Mouse (Mus musculus) NIH3T3 (cell line): ENCODE results near the gene Scn10a.
A peak's percentile ranks its signal among the peaks of the same experiment; 100 is the strongest.

Experiments
- DNase-seq: peaks from one replicate; pipeline ENCODE4 v3.0.0-alpha.2; 2012; ENCODE audit warnings: low read depth

Gene Scn10a

DNA sequence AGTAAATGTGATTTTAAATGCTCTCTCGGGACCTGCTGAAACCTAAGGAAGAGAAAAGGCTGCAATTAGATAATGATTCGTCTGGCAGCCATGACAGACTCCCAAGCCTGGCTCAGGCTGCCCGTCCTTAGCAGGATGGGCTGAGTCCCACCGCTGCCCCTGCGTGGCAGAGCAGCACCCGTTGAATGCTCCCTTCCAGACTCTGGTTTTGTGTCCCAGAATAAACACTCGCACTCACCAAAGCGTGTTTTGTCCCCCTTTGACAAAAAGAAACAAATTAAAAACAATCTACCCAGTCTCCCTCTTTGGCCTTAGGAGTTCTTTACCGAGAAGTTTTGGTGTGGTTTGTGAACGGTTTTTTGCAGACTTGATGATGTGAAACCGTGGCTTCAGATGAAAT lies at the start of gene Scn10a:
TSS of gene Scn10a (minus strand) at position 101 of the 400 bp plus-strand sequence.
- no peak for DNase-seq

DNA sequence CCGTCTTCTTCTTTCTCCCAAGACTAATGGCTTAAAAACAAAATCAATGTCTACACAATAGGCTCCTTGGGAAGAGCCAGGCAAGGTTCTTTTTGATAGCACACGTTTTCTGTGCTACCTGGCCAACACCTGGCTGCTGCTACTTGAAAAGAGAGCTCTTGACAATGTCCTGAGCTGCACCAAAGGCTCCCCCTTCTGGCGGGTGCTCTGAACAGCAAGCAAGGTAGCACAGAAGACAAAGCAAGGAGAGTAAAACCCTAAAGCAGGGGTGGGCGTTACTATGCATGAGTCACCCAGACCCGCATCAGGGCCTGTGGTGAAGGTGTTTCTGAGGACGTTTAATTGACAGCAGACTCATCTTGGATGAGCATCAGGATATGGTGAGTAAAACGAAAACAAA lies 49.5 kb upstream of the Scn10a start:
- DNase-seq = peak; percentile 31

DNA sequence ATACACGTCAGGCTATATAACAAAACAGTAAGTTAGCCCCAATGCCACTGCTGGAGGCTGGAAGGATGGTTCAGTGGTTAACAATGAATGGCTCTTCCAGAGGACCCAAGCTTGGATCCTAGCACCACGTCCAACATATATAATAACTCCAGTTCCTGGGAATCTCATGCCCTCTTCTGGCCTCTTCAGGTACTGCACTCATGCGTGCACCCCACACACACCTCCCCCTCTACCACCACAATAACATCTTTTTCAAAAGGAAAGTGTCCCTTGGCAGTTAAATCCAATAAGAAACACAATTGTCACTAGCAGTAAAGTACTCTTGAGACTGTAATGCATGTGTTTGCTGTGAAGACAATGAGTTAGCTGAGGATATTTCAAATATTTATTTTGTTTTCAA lies 41.1 kb upstream of the Scn10a start:
- no peak for DNase-seq

DNA sequence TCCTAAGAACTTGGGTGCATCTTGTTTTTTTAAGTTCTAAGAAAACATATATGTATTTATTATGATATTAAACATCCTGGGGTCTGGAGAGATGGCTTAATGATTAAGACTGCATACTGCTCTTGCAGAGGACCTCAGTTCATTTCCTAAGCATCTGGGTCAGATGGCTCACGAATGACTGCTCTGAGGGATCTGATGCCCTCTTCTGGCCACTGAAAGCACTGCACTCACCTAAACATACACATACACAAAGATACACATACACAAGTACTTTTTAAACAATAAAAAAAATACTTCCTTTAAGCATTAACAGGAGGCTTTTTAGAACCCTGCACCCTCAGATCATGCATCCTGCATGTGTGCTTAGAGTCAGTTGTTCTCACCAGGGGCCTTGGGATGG lies 40.3 kb upstream of the Scn10a start:
- no peak for DNase-seq

DNA sequence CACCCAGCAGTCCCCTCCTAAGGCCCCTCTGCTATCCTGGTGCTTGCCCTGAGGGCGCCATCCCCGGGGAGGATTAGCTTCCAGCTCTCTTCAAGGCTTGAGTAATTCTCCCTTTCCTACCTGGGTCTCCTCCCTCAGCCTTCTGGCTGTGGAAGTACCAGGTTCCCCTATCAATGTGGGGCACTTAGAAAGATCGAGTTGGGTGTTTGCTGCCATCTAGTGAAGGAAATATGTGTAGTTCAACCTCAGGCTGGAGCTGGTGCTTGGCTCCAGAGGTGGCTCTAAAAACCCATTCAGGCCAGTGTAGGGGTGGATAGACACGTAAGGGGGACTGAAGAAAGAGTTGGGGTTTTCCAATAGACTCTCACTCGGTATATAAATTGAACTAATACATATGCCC lies 32.4 kb upstream of the Scn10a start:
- DNase-seq = peak; percentile 60

DNA sequence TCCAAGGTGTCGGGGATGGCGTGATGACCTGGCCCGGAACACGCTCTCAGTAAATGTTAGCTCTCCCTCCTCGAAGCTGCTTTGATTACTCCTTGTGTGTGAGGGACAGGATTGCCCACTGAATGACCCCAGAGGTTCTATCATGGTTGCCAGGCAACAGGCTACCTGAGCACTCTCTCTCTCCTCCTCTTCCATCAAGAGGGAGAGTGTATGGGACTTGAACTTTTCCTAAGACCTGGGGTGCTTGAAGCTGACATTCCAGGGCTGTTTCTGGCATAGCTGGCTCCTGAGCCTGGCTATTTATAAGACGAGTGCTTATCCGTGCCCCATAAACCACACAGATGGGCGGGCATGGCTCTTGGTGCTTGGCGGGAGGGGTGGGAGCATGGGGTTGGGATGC lies 30.0 kb upstream of the Scn10a start:
- DNase-seq = no peak

DNA sequence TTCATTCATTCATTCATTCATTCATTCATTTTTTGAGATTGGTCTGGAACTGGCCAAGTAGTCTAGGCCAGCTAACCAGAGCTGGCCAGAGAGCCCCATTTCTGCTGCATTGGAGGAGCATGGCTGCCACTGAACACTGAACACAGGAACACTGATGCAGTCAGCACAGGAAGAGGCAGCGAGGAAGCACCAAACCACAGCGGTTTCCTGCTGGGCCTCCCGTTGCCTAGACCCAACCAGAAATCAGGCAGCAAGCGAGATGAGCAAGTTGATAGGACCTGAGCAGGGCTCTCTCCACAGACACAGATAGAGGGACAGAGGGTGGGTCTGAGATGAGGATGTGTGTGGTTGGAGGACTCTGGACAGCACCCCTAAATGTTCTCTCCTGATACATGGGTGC lies 24.8 kb upstream of the Scn10a start:
- no peak for DNase-seq

DNA sequence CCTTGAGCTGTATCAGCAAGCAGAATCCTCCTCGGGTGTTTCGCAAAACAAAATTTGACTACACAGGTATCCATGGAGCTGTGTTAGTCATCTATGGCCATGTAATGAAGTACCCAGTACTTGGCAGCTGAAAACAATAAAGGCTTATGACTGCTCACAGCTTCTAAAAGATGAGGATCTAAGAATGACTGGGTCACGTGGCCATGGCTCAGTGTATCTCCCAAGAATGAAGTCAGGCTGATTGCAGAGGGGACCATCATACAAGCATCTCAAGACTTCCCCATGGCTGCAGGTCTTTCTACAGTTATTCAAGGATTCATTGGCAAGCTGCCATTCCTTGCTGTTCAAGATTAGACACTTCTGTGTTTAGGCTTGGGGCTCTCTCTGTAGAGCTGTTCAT lies 24.2 kb upstream of the Scn10a start:
- DNase-seq = peak; percentile 14

DNA sequence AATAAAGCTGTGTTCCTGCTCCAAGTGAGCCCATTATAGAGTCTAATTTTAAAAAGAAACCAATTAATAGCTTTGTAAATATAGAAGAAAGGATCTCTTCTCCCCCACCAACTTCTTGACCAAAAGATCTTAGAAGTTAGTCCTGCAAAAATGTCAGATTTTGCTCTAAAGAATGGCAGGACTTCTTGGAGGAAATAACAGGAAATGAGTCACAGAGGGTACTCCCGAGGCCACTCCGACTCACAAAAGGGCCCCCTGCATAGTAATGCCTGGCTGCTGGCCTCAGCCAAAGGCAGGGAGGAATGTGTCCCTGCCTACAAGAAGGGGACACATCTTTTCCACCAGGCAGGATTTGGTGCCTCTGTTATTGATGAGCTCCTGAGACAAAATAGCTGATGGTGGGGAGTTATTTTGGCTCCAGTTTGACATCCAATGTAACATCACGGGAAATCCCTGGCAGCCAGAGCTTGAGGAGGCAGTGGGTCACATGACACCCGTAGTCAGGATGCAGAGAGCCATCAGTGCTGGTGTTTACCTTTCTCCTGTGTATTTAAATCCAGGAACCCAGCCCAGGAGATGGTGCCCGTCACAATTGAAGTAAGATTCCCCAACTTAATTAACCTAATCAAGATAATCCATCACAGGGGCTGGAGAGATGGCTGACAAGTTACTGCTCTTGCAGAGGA lies 22.1 kb upstream of the Scn10a start:
- DNase-seq = peak; percentile 42

DNA sequence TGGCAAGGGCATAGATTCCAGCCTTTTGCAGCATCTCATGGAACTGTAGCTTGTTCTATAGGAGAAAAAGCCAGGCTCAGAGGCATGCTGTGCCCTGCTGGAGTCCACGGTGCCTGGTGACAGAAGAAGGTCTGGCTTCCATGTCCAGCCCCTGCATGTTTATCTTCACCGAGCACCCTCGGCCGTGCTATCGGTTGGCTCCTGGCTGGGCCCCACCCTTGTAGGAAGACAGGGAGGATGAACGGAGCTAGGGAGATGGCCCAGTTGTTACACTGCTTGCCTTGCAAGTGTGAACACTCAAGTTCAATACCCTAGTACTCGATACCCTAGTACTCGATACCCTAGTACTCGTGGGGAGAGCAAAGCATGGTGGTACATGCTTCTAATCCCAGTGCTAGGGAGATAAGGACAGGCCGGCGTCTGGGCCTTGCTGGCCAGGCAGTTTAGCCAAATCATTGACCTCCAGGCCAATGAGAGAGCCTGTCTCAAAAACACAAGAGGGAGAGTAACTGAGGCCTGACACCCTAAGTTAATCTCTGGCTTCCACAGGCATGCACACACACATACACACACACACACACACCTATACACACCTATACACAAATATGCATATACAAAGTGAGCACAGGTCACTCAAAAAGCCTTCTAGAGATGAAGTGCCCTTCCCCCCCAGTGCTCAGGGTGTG lies 9.4 kb upstream of the Scn10a start:
- no peak for DNase-seq

DNA sequence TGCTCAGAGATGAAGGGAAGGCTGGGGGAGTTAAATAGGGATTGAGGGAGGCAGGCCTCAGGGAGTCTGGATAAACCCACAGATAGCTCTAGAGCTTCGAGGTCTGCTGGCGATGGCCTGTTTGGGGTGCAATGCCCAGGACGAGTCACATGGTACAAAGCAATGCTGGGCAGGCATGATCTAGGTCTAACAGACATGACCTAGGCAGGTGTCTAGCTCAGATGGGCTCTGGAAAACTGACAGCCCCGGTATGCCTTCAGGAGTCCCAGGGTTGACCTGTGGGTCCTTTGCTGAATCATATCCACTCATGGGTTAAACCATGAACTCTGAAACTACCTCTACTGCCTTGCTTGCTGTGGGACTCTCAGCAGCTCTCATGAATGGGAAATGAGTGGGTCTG lies 7.9 kb upstream of the Scn10a start:
- DNase-seq = no peak

DNA sequence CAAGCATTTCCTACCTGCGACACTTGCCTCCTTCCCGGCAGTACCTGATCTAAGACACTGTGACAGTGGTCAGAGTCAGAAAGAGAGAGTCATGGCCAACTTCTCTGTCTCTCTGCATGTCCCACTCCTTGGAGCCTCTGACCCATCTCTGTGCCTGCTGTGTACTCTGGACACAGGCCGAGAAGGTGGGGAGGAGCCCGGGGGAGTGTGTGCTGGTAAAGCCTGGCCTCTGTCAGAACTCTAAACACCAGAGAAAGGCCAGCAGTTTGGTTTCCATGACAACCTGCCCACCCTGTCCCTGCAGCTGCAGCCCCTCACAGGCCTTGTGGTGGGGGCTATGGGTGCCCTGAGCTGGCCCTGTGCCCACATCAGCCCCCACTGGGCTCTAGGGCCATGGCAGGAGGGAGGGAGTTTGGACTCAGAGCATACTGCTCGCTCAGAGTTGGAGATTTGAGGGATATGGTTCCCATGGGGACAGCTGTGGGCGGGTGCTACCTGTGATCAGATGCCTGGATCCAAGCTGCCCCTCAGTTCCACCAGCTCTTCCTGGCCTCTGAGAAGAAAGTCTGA lies 6.3 kb upstream of the Scn10a start:
- DNase-seq = no peak

DNA sequence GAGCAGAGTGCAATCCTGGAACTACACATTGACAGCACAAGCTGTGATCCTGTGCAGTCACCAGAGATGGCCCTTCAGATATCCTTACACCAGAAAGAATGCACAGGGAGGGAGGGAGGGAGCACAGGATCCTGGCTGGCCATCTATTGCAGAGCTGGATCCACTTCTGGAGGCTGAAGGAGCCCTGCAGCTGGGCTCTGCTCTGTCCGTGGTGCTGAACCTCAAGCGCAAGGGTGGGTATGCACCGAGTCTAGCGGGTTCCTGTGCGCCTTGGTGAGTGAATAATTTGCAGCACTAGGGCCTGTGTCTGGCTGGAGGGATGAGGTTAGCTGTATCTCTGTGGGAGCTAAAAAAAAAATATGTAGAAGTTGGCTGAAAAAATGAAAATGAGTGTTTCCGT lies 12.4 kb downstream of the Scn10a start:
- DNase-seq = peak; percentile 81

DNA sequence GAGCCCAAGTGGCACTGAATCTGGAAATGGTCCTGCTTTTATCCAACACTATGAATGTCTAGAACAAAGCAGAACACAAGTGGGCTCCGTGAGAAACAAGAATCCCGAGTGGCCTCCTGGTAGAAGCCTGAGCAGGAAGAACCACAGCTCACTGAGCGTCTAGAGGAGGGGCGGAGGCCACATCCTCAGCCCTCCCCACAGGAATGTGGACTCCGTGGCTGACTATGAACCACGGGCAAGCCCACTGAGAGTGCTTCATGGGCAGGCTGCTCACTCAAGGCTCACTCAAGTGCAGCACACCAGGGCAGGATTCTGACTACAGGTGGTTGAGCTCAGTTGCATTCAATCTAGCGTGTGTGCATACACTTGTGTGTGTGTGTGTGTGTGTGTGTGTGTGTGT lies 27.6 kb downstream of the Scn10a start:
- DNase-seq = no peak

DNA sequence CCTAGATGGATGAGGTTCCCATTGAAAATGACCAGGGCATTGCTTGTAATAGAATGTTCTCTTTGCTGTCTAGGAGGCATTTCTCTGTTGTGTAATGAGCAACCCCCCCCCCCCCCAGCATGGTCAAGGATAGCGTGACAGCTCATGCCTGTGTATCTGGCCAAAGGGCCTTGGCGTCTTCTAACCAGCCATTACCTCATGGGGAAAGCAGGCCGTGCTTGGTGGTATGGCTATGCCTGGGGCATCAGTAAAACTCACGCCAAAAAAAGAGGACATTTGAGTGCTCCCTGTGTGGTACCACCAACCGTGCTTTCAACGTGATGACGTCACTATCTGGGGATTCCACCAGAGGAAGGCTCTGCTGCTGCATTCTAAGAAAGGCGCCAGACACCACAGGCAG lies 28.1 kb downstream of the Scn10a start:
- no peak for DNase-seq

DNA sequence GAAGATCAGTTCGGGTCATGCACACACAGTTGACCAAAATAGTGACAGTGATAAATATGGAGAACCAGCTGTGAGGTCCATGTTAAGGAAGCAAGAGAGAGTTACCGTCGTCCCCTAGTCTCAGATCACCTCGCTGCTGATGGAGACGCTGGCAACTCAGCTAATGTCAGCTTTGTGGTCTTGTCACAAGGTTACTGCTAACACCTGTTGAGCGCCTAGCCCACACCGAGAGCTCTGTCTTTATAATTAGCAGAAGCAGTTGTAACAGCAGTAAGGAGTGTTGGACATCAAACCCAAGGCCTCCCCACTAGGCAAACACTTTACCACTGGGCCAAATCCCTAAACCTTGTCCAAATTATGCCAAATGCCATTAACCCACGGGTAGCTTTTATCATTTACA lies 31.2 kb downstream of the Scn10a start:
- DNase-seq = no peak

DNA sequence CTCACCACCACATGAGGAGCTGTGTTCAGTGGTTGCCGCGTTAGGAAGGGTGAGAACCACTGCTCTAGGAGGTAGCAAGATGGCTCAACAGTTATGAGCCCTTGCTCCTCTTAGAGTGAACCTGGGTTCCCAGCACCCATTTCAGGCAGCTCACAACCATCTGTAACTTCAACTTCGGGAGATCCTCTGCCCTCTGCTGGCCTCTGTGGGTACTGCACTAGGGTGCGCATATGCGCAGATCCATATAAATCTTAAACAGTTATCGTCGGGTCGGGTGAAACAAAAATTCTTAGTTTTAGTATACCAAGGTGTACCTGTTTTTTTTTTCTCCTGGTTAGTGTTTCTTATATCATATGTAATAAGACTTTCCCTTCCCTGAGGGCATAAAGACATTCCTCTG lies 32.9 kb downstream of the Scn10a start:
- DNase-seq = no peak

DNA sequence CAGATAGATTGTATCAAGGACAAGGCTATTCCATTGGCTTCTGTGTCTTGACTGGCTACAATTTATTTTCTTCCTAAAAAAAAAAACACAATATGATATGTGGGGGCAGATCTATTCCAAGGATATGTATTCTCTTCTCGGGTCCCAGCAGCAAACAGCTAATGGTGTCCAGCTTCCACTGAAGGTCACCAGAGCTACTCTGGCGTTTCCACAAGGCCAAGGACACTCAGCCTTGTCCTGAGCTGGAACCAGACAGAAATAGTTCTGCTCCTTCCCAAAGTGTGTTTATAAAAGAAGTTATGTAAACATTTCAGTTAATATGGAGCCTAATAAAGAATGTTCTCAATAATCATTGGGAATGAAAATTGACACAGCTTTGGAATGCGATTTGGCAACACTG lies 38.2 kb downstream of the Scn10a start:
- DNase-seq = no peak

DNA sequence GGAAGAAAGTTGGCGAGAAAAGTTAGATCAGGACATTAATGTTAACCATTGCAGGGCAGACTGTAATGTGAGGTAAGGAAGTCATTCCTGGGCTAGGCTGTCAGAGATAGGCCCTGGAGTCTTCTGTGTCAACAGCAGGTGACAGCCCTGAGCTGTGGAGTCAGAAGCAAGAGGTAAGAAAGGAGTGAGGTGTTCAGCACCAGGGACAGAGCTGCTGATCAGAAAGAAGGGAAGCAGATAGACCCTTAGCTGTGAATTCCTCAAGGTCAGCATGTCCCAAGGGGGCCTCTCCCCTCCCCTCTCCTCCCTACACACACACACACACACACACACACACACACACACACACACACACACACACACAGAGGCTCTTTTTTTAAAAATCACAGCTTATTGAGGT lies 55.0 kb downstream of the Scn10a start:
- peak; percentile 17 for DNase-seq

DNA sequence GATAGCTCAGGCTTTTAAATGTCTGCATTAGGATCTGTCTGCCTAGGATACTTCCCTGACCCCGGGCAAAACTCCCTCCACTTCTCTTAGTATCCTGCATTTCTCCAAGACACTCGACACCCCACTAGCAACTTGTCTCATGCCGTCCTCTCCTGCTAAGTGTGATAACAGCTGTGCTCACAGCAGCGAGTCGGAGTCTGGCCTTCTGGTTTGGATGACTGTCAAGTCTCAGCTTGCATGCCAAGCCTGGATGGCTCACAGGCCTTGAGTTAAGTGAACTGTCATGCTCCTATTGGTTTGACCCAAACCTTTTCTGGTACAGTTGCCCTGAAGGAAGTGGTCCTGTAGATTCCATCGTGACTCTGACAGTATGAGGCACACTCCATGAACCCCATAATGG lies 63.0 kb downstream of the Scn10a start:
- DNase-seq = peak; percentile 15

DNA sequence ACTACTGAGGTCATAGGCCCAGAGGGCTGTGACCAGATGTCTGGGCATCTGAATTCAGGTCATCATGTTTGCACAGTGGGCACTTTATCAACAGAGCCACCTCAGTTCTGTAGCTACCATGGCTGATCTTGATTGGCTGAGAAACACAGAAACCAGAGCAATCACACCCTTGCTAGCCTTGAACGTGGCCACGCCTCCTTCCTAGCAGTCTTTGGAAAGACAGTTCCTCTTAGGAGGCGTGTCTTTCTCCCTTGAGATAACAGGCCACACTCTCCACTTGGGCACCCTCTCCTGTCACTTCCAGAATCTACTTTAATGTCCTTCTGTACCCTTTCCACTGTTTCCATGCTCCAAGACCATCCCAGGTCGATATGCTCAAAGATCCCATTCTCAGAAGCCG lies 65.4 kb downstream of the Scn10a start:
- DNase-seq = no peak

DNA sequence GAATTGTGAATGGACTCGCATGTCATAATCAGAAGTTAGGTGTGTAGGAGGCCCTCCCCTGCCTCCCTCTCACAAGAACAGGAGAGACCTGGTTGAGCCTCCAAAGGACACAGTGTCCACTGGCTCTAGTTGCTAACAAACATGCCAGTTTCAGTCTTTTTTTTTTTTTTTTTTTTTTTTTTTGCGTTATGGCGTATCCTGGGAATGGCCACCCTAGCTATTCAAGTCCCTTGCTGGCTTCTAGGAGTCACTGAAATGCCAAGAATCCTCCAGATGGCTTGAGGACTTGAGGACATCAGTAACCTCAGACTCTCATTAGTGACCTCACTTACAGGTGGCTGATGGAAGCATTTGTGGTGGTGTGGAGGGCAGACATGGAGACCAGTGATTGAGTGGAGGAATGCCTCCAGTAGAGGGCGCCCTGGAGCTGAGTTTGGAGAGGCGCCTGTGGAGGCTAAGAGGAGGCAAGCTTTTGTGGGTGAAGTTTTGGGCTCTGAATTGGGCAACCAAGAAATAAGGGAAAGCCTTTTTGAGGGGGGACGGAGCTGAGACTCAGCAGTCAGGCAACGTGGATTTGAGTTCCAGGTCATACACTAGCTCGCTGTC lies 72.1 kb downstream of the Scn10a start:
- peak; percentile 62 for DNase-seq

DNA sequence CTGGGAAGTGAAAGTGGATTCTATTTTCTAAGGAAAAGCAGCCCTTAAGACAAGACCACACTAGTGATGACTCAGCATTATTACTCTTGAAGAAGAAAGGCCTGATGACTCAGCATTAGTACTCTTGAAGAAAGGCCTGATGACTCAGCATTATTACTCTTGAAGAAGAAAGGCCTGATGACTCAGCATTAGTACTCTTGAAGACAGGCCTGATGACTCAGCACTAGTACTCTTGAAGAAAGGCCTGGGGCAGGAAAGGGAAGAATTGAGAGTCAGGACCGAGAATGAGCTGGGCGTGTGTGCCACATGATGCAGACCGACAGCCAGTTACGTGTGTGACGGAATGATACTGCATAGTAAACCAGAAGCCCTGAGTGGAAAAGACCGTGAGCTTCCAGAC lies 77.1 kb downstream of the Scn10a start:
- peak; percentile 29 for DNase-seq
